Mouse (Mus musculus): ENCODE measurements around the gene Naa25. TPM values are rescaled to one million over a fixed set of nuclear protein-coding genes. Genes with fewer than 3 reads are reported as not detected.

The Naa25 gene
- polyA plus RNA-seq, 1 experiment, result 21.6 TPM

GRCm38 (mm10) chr5:121455510-121456265 lies 58.0 kb downstream of the Naa25 start:
- Histone ChIP-seq H3K27ac (ENCODE audit: insufficient read depth, low read length) (no peak overlapping the region), H3K4me1 (ENCODE audit: control insufficient read depth, insufficient read depth, low read length) (0 out of 2 replicates have a peak, but pooled peaks cover 1% of the 10 kb centered on the region), H3K4me3 (ENCODE audit: insufficient read depth, low read length) (no peak overlapping the region)
- no peak for TF ChIP-seq POLR2A (IDR thresholded peaks at IDR 0.05; ENCODE audit: extremely low read depth, insufficient read depth, low read length)

- H3K4me3 ChIP-seq (ENCODE audit: insufficient read depth, low read length), result no peak overlapping the region
- TF ChIP-seq CTCF (IDR thresholded peaks at IDR 0.05; ENCODE audit: extremely low read depth, insufficient read depth, low read length), result no peak
- no peak for TF ChIP-seq POLR2A (IDR thresholded peaks at IDR 0.05; ENCODE audit: extremely low read depth, insufficient read depth, low read length)
- H3K27ac ChIP-seq (ENCODE audit: insufficient read depth, low read length), result no peak overlapping the region
- H3K4me1 ChIP-seq (ENCODE audit: control insufficient read depth, insufficient read depth, low read length), result no peaks in the 10 kb centered on the region
Observed at GRCm38 (mm10) chr5:121461339-121462170, 63.8 kb downstream of the Naa25 start.

- no peak for TF ChIP-seq CTCF (IDR thresholded peaks at IDR 0.05; ENCODE audit: extremely low read depth, insufficient read depth, low read length)
- TF ChIP-seq POLR2A (IDR thresholded peaks at IDR 0.05; ENCODE audit: extremely low read depth, insufficient read depth, low read length), result no peak
- H3K4me1 ChIP-seq (ENCODE audit: control insufficient read depth, insufficient read depth, low read length), result no peaks in the 10 kb centered on the region
- H3K4me3 ChIP-seq (ENCODE audit: insufficient read depth, low read length), result no peak overlapping the region
- no peak overlapping the region for H3K27ac ChIP-seq (ENCODE audit: insufficient read depth, low read length)
Observed at GRCm38 (mm10) chr5:121462171-121462502, 64.4 kb downstream of the Naa25 start.

- TF ChIP-seq POLR2A (IDR thresholded peaks at IDR 0.05; ENCODE audit: extremely low read depth, insufficient read depth, low read length) (no peak), CTCF (IDR thresholded peaks at IDR 0.05; ENCODE audit: extremely low read depth, insufficient read depth, low read length) (no peak)
- Histone ChIP-seq H3K4me3 (ENCODE audit: insufficient read depth, low read length) (no peak overlapping the region), H3K4me1 (ENCODE audit: control insufficient read depth, insufficient read depth, low read length) (no peaks in the 10 kb centered on the region), H3K27ac (ENCODE audit: insufficient read depth, low read length) (no peak overlapping the region)
Observed at GRCm38 (mm10) chr5:121462967-121463366, 65.2 kb downstream of the Naa25 start.

GRCm38 (mm10) chr5:121463601-121464250 lies 66.0 kb downstream of the Naa25 start:
- no peak for TF ChIP-seq CTCF (IDR thresholded peaks at IDR 0.05; ENCODE audit: extremely low read depth, insufficient read depth, low read length)
- no peak for TF ChIP-seq POLR2A (IDR thresholded peaks at IDR 0.05; ENCODE audit: extremely low read depth, insufficient read depth, low read length)
- no peak overlapping the region for H3K27ac ChIP-seq (ENCODE audit: insufficient read depth, low read length)
- no peaks in the 10 kb centered on the region for H3K4me1 ChIP-seq (ENCODE audit: control insufficient read depth, insufficient read depth, low read length)
- no peak overlapping the region for H3K4me3 ChIP-seq (ENCODE audit: insufficient read depth, low read length)

- Histone ChIP-seq H3K27ac (ENCODE audit: insufficient read depth, low read length) (no peak overlapping the region), H3K4me3 (ENCODE audit: insufficient read depth, low read length) (no peak overlapping the region), H3K4me1 (ENCODE audit: control insufficient read depth, insufficient read depth, low read length) (no peaks in the 10 kb centered on the region)
- no peak for TF ChIP-seq CTCF (IDR thresholded peaks at IDR 0.05; ENCODE audit: extremely low read depth, insufficient read depth, low read length)
- TF ChIP-seq POLR2A (IDR thresholded peaks at IDR 0.05; ENCODE audit: extremely low read depth, insufficient read depth, low read length), result no peak
Observed at GRCm38 (mm10) chr5:121469566-121469965, 71.8 kb downstream of the Naa25 start.

GRCm38 (mm10) chr5:121472411-121472810 lies 74.7 kb downstream of the Naa25 start:
- Histone ChIP-seq H3K4me3 (ENCODE audit: insufficient read depth, low read length) (no peak overlapping the region), H3K4me1 (ENCODE audit: control insufficient read depth, insufficient read depth, low read length) (no peaks in the 10 kb centered on the region), H3K27ac (ENCODE audit: insufficient read depth, low read length) (no peak overlapping the region)
- TF ChIP-seq POLR2A (IDR thresholded peaks at IDR 0.05; ENCODE audit: extremely low read depth, insufficient read depth, low read length) (no peak), CTCF (IDR thresholded peaks at IDR 0.05; ENCODE audit: extremely low read depth, insufficient read depth, low read length) (no peak)

GRCm38 (mm10) chr5:121474610-121475009 lies 76.9 kb downstream of the Naa25 start:
- no peak overlapping the region for H3K4me3 ChIP-seq (ENCODE audit: insufficient read depth, low read length)
- H3K27ac ChIP-seq (ENCODE audit: insufficient read depth, low read length), result no peak overlapping the region
- H3K4me1 ChIP-seq (ENCODE audit: control insufficient read depth, insufficient read depth, low read length), result no peaks in the 10 kb centered on the region
- no peak for TF ChIP-seq CTCF (IDR thresholded peaks at IDR 0.05; ENCODE audit: extremely low read depth, insufficient read depth, low read length)
- TF ChIP-seq POLR2A (IDR thresholded peaks at IDR 0.05; ENCODE audit: extremely low read depth, insufficient read depth, low read length), result no peak

- H3K4me3 ChIP-seq (ENCODE audit: insufficient read depth, low read length), result no peak overlapping the region
Observed at GRCm38 (mm10) chr5:121476040-121476439, 78.3 kb downstream of the Naa25 start.

More at GRCm38 (mm10) chr5:121476040-121476439, 78.3 kb downstream of the Naa25 start:
- no peak overlapping the region for H3K27ac ChIP-seq (ENCODE audit: insufficient read depth, low read length)
- no peak for TF ChIP-seq CTCF (IDR thresholded peaks at IDR 0.05; ENCODE audit: extremely low read depth, insufficient read depth, low read length)
- TF ChIP-seq POLR2A (IDR thresholded peaks at IDR 0.05; ENCODE audit: extremely low read depth, insufficient read depth, low read length), result no peak
- no peaks in the 10 kb centered on the region for H3K4me1 ChIP-seq (ENCODE audit: control insufficient read depth, insufficient read depth, low read length)
